Mouse (Mus musculus): ENCODE measurements at regions not wholly inside any gene's neighbourhood (a gene's known extent, or its start where the extent isn't known, plus 50 kb on each side); places are given as distances from the start of the nearest gene placed in this dataset.

DNA sequence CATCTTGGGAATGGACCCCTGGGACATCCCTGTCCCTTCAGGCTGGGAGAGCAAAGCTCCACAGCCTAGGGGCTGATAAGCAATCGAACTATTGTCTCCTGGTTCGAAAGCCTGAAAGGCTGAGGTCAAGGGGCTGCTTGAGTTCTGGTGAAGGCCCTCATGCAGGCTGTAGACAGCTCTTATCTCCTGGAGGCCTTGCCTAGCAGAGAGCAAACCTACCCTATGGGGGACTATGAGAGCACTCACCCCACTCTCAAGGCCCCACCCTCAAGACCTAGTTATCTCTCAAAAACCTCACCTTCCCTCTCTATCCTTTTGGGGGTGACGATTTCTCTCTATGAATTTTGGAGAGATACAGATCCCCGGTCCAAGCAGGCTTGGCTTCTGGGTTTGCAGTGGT is 92.8 kb downstream of the Gadd45g start:
- Histone ChIP-seq H3K4me2 (replicated peaks; ENCODE audit: low read depth) (no peak overlapping the region), H3K4me1 (replicated peaks; ENCODE audit: control insufficient read depth, insufficient read depth, low read length) (no peaks in the 10 kb centered on the region), H3K4me3 (ENCODE audit: low read depth, low read length) (no peak overlapping the region), H3K27ac (ENCODE audit: low read depth, low read length) (no peak overlapping the region), H3K9ac (ENCODE audit: low read depth, low read length) (no peak overlapping the region), H3K9me3 (ENCODE audit: control insufficient read depth) (no peaks in the 10 kb centered on the region), H3K27me3 (replicated peaks; ENCODE audit: control insufficient read depth, insufficient read depth, low read length) (no peaks in the 10 kb centered on the region), H3K36me3 (ENCODE audit: control insufficient read depth, insufficient read depth) (no peaks in the 10 kb centered on the region)
- 79% methylated on average over 4 of the region's 4 CpGs for WGBS
- ATAC-seq = no peak
- TF ChIP-seq CTCF (IDR thresholded peaks at IDR 0.05; ENCODE audit: low read depth) = no peak

DNA sequence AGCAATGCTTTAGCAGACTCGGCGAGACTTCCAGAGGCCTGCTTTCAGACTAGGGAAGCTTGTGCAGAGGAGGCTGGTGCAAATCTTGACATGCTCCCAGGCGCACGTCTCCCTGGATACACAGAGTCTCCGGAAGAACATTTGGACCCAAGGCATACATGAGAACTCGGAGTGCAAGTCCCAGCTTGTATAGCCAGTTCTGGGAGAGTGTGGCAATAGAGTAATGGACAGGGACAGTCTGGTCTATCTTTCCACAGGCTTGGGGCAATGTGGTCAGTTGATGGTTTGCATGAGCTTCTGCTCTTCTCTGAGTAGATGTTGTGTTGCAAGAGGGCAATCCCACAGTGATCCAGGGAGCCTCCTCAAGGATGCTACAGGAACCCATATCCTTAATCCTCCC is 93.2 kb downstream of the Gadd45g start:
- H3K4me1 ChIP-seq (replicated peaks; ENCODE audit: control insufficient read depth, insufficient read depth, low read length) = no peaks in the 10 kb centered on the region
- no peak overlapping the region for H3K27ac ChIP-seq (ENCODE audit: low read depth, low read length)
- 94% methylated on average over 6 of the region's 6 CpGs for WGBS
- no peak overlapping the region for H3K4me2 ChIP-seq (replicated peaks; ENCODE audit: low read depth)
- no peaks in the 10 kb centered on the region for H3K36me3 ChIP-seq (ENCODE audit: control insufficient read depth, insufficient read depth)
- H3K4me3 ChIP-seq (ENCODE audit: low read depth, low read length) = no peak overlapping the region
- no peak for TF ChIP-seq CTCF (IDR thresholded peaks at IDR 0.05; ENCODE audit: low read depth)
- no peak for ATAC-seq
- no peaks in the 10 kb centered on the region for H3K9me3 ChIP-seq (ENCODE audit: control insufficient read depth)
- H3K27me3 ChIP-seq (replicated peaks; ENCODE audit: control insufficient read depth, insufficient read depth, low read length) = no peaks in the 10 kb centered on the region
- no peak overlapping the region for H3K9ac ChIP-seq (ENCODE audit: low read depth, low read length)

DNA sequence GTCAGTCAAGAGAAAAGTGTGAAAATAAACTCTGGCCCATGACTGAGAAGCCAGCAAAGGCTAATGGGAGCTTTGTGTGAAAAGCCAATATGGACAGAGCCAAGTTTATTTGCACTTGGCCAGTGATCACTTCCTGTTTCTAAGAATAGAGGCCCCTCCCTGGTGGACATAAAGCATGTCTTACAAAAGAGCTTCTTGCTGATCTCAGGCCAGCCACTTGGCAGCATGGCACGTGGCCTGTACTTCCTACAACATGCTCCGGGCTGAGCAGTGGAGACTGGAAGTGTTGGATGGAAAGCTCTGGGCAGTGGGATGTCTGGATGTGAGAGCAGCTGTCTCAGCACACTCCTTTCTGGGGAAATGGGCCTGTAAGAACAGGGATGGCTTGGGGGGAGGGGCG is 99.7 kb downstream of the Gadd45g start:
- WGBS = 43% methylated on average over 3 of the region's 3 CpGs
- Histone ChIP-seq H3K36me3 (ENCODE audit: control insufficient read depth, insufficient read depth) (no peaks in the 10 kb centered on the region), H3K9me3 (ENCODE audit: control insufficient read depth) (no peaks in the 10 kb centered on the region), H3K27ac (ENCODE audit: low read depth, low read length) (no peak overlapping the region), H3K27me3 (replicated peaks; ENCODE audit: control insufficient read depth, insufficient read depth, low read length) (no peaks in the 10 kb centered on the region), H3K9ac (ENCODE audit: low read depth, low read length) (no peak overlapping the region), H3K4me3 (ENCODE audit: low read depth, low read length) (no peak overlapping the region), H3K4me1 (replicated peaks; ENCODE audit: control insufficient read depth, insufficient read depth, low read length) (no peaks in the 10 kb centered on the region), H3K4me2 (replicated peaks; ENCODE audit: low read depth) (no peak overlapping the region)
- TF ChIP-seq CTCF (IDR thresholded peaks at IDR 0.05; ENCODE audit: low read depth) = peak; percentile 33
- ATAC-seq = peak; percentile 70

DNA sequence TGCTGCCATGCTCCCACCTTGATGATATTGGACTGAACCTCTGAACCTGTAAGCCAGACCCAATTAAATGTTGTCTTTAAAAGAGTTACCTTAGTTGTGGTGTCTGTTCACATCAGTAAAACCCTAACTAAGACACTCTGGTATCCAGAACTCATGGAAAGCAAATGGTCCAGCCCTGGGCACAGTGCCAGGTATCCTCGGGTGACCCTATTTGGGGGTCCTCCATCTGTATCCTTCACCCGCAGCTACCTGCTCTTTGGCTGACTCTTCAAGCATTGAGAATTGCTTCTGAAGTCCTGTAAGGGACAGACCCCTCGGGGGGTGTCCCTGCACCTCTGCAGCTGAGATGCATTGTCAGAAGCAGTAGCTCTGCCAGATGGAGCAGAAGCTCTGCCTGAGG is 102.4 kb downstream of the Gadd45g start:
- Histone ChIP-seq H3K9ac (ENCODE audit: low read depth, low read length) (no peak overlapping the region), H3K27me3 (replicated peaks; ENCODE audit: control insufficient read depth, insufficient read depth, low read length) (no peaks in the 10 kb centered on the region), H3K4me2 (replicated peaks; ENCODE audit: low read depth) (no peak overlapping the region), H3K27ac (ENCODE audit: low read depth, low read length) (no peak overlapping the region), H3K4me3 (ENCODE audit: low read depth, low read length) (no peak overlapping the region), H3K9me3 (ENCODE audit: control insufficient read depth) (no peaks in the 10 kb centered on the region), H3K36me3 (ENCODE audit: control insufficient read depth, insufficient read depth) (no peaks in the 10 kb centered on the region), H3K4me1 (replicated peaks; ENCODE audit: control insufficient read depth, insufficient read depth, low read length) (no peaks in the 10 kb centered on the region)
- ATAC-seq = no peak
- WGBS = 86% methylated on average over 3 of the region's 3 CpGs
- TF ChIP-seq CTCF (IDR thresholded peaks at IDR 0.05; ENCODE audit: low read depth) = no peak

DNA sequence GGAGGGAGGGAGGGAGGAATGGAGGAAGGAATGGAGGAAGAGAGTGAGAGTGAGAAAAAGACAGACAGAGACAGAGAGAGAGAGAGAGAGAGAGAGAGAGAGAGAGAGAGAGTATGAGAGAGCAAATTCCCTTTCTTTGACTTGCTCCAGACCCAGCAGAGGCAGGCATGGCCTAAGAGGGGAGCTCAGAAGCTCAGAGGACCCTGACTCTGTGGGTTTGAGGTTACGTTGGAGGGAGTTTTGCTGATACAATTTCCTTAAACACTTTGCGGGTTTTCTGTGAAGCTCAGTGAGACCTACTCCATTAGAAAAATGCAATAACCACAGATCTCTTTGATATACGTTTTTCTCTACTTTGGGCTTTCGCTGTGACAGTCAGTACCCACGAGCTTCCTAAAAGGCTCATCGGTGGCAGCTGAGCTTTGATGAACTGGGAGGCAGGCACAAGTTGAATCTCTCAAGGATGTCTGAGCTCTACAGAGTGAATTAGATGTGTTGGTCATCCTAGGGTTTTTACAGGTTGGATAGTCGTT is 105.1 kb downstream of the Gadd45g start:
- no peaks in the 10 kb centered on the region for H3K9me3 ChIP-seq (ENCODE audit: control insufficient read depth)
- H3K4me3 ChIP-seq (ENCODE audit: low read depth, low read length) = no peak overlapping the region
- ATAC-seq = no peak
- H3K36me3 ChIP-seq (ENCODE audit: control insufficient read depth, insufficient read depth) = no peaks in the 10 kb centered on the region
- WGBS = 84% methylated on average over 7 of the region's 7 CpGs
- H3K27ac ChIP-seq (ENCODE audit: low read depth, low read length) = no peak overlapping the region
- no peaks in the 10 kb centered on the region for H3K4me1 ChIP-seq (replicated peaks; ENCODE audit: control insufficient read depth, insufficient read depth, low read length)
- no peak overlapping the region for H3K9ac ChIP-seq (ENCODE audit: low read depth, low read length)
- no peaks in the 10 kb centered on the region for H3K27me3 ChIP-seq (replicated peaks; ENCODE audit: control insufficient read depth, insufficient read depth, low read length)
- no peak overlapping the region for H3K4me2 ChIP-seq (replicated peaks; ENCODE audit: low read depth)
- no peak for TF ChIP-seq CTCF (IDR thresholded peaks at IDR 0.05; ENCODE audit: low read depth)

DNA sequence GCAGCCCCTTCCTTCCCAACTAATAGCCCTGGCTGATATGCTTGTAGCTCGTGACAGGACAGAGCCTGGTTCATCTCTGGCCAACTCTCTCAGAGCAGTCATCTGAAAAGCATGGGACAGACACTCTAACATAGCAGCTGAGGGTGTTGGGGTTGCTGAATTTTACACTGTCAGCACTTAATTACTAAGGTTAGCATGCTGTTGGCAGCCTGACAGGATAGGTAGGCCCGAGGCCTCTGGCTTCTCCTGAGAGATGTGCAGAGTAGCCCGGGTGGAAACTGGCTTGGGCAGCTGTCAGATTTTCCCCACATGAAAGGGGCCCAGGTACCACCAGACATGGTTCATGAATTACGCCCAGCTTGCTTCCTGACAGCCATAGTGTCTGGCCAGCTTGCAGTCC is 106.6 kb downstream of the Gadd45g start:
- H3K27ac ChIP-seq (ENCODE audit: low read depth, low read length) = no peak overlapping the region
- 70% methylated on average over 4 of the region's 4 CpGs for WGBS
- TF ChIP-seq CTCF (IDR thresholded peaks at IDR 0.05; ENCODE audit: low read depth) = no peak
- H3K4me3 ChIP-seq (ENCODE audit: low read depth, low read length) = no peak overlapping the region
- no peak overlapping the region for H3K9ac ChIP-seq (ENCODE audit: low read depth, low read length)
- no peaks in the 10 kb centered on the region for H3K36me3 ChIP-seq (ENCODE audit: control insufficient read depth, insufficient read depth)
- H3K4me1 ChIP-seq (replicated peaks; ENCODE audit: control insufficient read depth, insufficient read depth, low read length) = no peaks in the 10 kb centered on the region
- H3K4me2 ChIP-seq (replicated peaks; ENCODE audit: low read depth) = no peak overlapping the region
- no peaks in the 10 kb centered on the region for H3K9me3 ChIP-seq (ENCODE audit: control insufficient read depth)
- ATAC-seq = no peak
- no peaks in the 10 kb centered on the region for H3K27me3 ChIP-seq (replicated peaks; ENCODE audit: control insufficient read depth, insufficient read depth, low read length)

DNA sequence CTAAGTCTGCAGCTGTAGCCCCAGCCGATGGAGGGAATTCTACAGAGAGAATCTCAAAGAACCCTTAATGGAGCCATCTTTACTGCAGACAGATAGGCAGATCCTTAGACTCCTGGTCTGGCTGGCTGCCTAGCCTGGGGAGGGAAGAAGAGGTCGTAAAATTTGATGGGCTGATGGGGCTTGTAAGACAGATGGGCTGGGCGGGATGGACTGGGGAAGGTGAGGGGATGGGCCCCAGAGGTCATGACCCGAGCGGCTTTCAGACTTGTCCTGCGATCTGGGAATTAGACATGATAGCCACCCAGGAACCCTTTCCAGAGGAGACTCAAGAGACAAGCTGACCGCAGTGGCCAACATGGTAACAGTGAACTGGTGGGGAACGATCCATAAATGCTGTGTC is 107.1 kb downstream of the Gadd45g start:
- no peaks in the 10 kb centered on the region for H3K27me3 ChIP-seq (replicated peaks; ENCODE audit: control insufficient read depth, insufficient read depth, low read length)
- H3K9me3 ChIP-seq (ENCODE audit: control insufficient read depth) = no peaks in the 10 kb centered on the region
- WGBS = 62% methylated on average over 8 of the region's 8 CpGs
- TF ChIP-seq CTCF (IDR thresholded peaks at IDR 0.05; ENCODE audit: low read depth) = no peak
- ATAC-seq = no peak
- H3K36me3 ChIP-seq (ENCODE audit: control insufficient read depth, insufficient read depth) = no peaks in the 10 kb centered on the region
- H3K9ac ChIP-seq (ENCODE audit: low read depth, low read length) = no peak overlapping the region
- H3K27ac ChIP-seq (ENCODE audit: low read depth, low read length) = no peak overlapping the region
- no peaks in the 10 kb centered on the region for H3K4me1 ChIP-seq (replicated peaks; ENCODE audit: control insufficient read depth, insufficient read depth, low read length)
- no peak overlapping the region for H3K4me2 ChIP-seq (replicated peaks; ENCODE audit: low read depth)
- H3K4me3 ChIP-seq (ENCODE audit: low read depth, low read length) = no peak overlapping the region
